Mouse (Mus musculus) spleen, adult 2 months (tissue): ENCODE measurements around the gene Tpr.

Experiments
- CTCF ChIP-seq: fragments of 200-500 bp; IDR thresholded peaks from 2 replicates; pipeline ENCODE4 v1.5.1; 2011; ENCODE audit warnings: mild to moderate bottlenecking, inconsistent platforms; ENCODE audit not compliant: insufficient read depth, insufficient read length, insufficient replicate concordance; ENCODE audit errors: extremely low read depth
- POLR2A ChIP-seq: fragments of 200-500 bp; IDR thresholded peaks from 2 replicates; pipeline ENCODE4 v1.6.1; 2011; ENCODE audit warnings: low read depth, low read length, inconsistent platforms

- no peak for TF ChIP-seq POLR2A
- no peak for TF ChIP-seq CTCF
Measured at GRCm38 (mm10) chr1:150459599-150459998, 67.0 kb downstream of the Tpr start.
